Mouse (Mus musculus): ENCODE measurements around the gene Adamtsl3.

DNA sequence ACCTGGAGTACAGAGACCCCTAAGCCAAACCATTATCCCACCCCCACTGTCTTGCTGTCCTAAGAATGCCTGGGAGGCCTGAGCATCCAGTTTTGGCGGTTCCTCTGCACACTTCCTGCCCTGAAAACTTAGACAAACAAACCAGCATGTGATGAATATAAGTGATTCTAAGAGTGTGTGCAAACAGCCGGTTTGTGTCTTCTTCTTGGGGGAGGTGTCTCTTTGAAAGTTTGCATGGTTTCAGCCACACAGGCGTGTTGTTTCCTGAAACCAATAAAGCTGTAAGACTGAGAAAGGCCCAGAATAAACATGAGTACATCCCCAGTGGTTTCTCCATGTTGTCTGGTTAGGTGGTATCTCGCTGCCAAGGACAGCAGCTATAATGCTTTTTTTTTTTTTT lies 30.6 kb downstream of the Adamtsl3 start:
- no peak for TF ChIP-seq POLR2A (IDR thresholded peaks at IDR 0.05; ENCODE audit: low read depth, low read length)
- no peak for TF ChIP-seq CTCF (IDR thresholded peaks at IDR 0.05; ENCODE audit: borderline replicate concordance, insufficient read depth, low read length)
